In genomic region chr12:83220964-83221363, GRCm38 (mm10) we compare ENCODE assay signal across 23 mouse cellular contexts.
DNase-seq lines count a peak whose midpoint lies in the region; ATAC-seq and TF ChIP-seq lines count a peak whose summit lies in the region.
"Had no signal": no experiment of that assay in that cellular context is flagged by ENCODE, and none has a peak within 500 bp of the region (broad histone marks: within the 10 kb centered on the region; RNA-seq: fewer than 3 reads in every experiment).

No protein-coding gene starts in this region.

- no peaks in the 10 kb centered on the region for H3K27me3 ChIP-seq in lung, embryonic 14.5 days (ENCODE audit: insufficient read depth, low read length)
- H3K27me3 ChIP-seq: embryonic facial prominence, embryonic 13.5 days; embryonic facial prominence, embryonic 15.5 days; forebrain, embryonic 12.5 days had no signal

- no peak overlapping the region for H3K27ac ChIP-seq in lung, embryonic 14.5 days (ENCODE audit: low read depth)
- H3K27ac ChIP-seq: embryonic facial prominence, embryonic 13.5 days; embryonic facial prominence, embryonic 15.5 days; forebrain, embryonic 10.5 days; forebrain, embryonic 12.5 days had no signal

- no peaks in the 10 kb centered on the region for H3K36me3 ChIP-seq in lung, embryonic 14.5 days (ENCODE audit: insufficient read depth)
- H3K36me3 ChIP-seq: embryonic facial prominence, embryonic 13.5 days; embryonic facial prominence, embryonic 15.5 days; forebrain, embryonic 10.5 days; forebrain, embryonic 12.5 days had no signal

- 36% methylated on average over 7 of the region's 7 CpGs for WGBS in lung, embryonic 14.5 days

- H3K9ac ChIP-seq in lung, embryonic 14.5 days: no peak overlapping the region
- H3K9ac ChIP-seq: embryonic facial prominence, embryonic 13.5 days; embryonic facial prominence, embryonic 15.5 days; forebrain, embryonic 12.5 days had no signal

- H3K4me1 ChIP-seq in lung, embryonic 14.5 days (ENCODE audit: insufficient read depth): no peaks in the 10 kb centered on the region
- H3K4me1 ChIP-seq: embryonic facial prominence, embryonic 13.5 days; embryonic facial prominence, embryonic 15.5 days; forebrain, embryonic 10.5 days; forebrain, embryonic 12.5 days had no signal

- no peaks in the 10 kb centered on the region for H3K9me3 ChIP-seq in lung, embryonic 14.5 days (ENCODE audit: low read depth, low read length)
- H3K9me3 ChIP-seq: embryonic facial prominence, embryonic 13.5 days; embryonic facial prominence, embryonic 15.5 days; forebrain, embryonic 10.5 days; forebrain, embryonic 12.5 days had no signal

- no peak overlapping the region for H3K4me3 ChIP-seq in lung, embryonic 14.5 days (ENCODE audit: low read depth, low read length)
- H3K4me3 ChIP-seq: embryonic facial prominence, embryonic 13.5 days; embryonic facial prominence, embryonic 15.5 days; erythroblast, embryonic 14.5 days; forebrain, embryonic 10.5 days; forebrain, embryonic 12.5 days had no signal

- TF ChIP-seq CTCF in lung, embryonic 14.5 days (IDR thresholded peaks at IDR 0.05; ENCODE audit: low read depth): no peak

- no peak for DNase-seq in frontal cortex, postnatal 36 days (ENCODE audit: low spot score in 2 of 2)
- peak; percentile 54 for DNase-seq in lung, embryonic 14.5 days
- no peak for DNase-seq in lung, postnatal 25 days (ENCODE audit: low spot score)
- DNase-seq in 416B (ENCODE audit: low read depth): peak; percentile 6
- DNase-seq in spleen, postnatal 10 days (ENCODE audit: low spot score in 2 of 2): no peak
- DNase-seq: adrenal gland, adult 2 months; adrenal gland, postnatal 10 days; adrenal gland, postnatal 25 days; cerebellum, adult 11 months; cerebellum, adult 18-20 months; cerebellum, adult 8-10 months; cerebellum, adult 9-11 months; cerebellum, postnatal 14 days; cerebellum, postnatal 36 days; embryo, embryonic 11 days had no signal

- H3K4me2 ChIP-seq in lung, embryonic 14.5 days: no peak overlapping the region
- H3K4me2 ChIP-seq: embryonic facial prominence, embryonic 13.5 days; embryonic facial prominence, embryonic 15.5 days; forebrain, embryonic 12.5 days had no signal

- peak; percentile 60; the same call in 1 of the 2 replicates for ATAC-seq in frontal cortex, adult (ENCODE audit: low TSS enrichment)
- ATAC-seq in lung, embryonic 14.5 days (ENCODE audit: insufficient read depth): no peak
- ATAC-seq in megakaryocyte progenitor cell, adult 5-6 weeks (replicated peaks; ENCODE audit: poor library complexity): peak; percentile 37; the same call in 1 of the 2 replicates
- ATAC-seq: forebrain, embryonic 14.5 days had no signal

Comparison
In these comparisons a context has a peak if more than half of its experiments do, and no peak if none do; other contexts are left out.
1. DNase-seq: peak in lung, embryonic 14.5 days (single experiment) and 416B (single experiment); none in frontal cortex, postnatal 36 days (0 of 2), lung, postnatal 25 days (single experiment) and spleen, postnatal 10 days (0 of 2).